Mouse (Mus musculus) erythroblast, embryonic 14.5 days (primary cell): ENCODE results near the gene Xirp1.

Experiments
- GATA1 ChIP-seq: IDR thresholded peaks from 2 replicates; pipeline ENCODE4 v1.6.1; 2012; ENCODE audit warnings: low read length, inconsistent platforms, mixed read lengths
- TAL1 ChIP-seq: IDR thresholded peaks from 3 replicates; pipeline ENCODE4 v1.6.1; 2012; ENCODE audit warnings: low read length, inconsistent platforms, mixed read lengths

- TF ChIP-seq GATA1 (no peak), TAL1 (no peak)
Observed at GRCm38 (mm10) chr9:120001945-120002725, 21.3 kb downstream of the Xirp1 start.
